In genomic region chr11:99581051-99581450, GRCm38 (mm10) we compare ENCODE assay signal across 33 mouse cellular contexts. TPM values are rescaled to one million over a fixed set of nuclear protein-coding genes. Genes with fewer than 3 reads are reported as not detected.
"Had no signal": no experiment of that assay in that cellular context is flagged by ENCODE, and none has a peak within 500 bp of the region (broad histone marks: within the 10 kb centered on the region; RNA-seq: fewer than 3 reads in every experiment).

No protein-coding gene starts in this region.

- H3K4me1 ChIP-seq: kidney, embryonic 15.5 days; liver, embryonic 13.5 days; neural tube, embryonic 12.5 days; neural tube, embryonic 15.5 days had no signal

- DNase-seq: kidney, postnatal 10 days; kidney, postnatal 4 days; layer of hippocampus, adult 9-11 months; layer of hippocampus, postnatal 36 days; liver, embryonic 13.5 days; lung, adult 2 months; lung, postnatal 14 days; lung, postnatal 4 days; midbrain, embryonic 14.5 days; right cerebral cortex, adult 18-20 months; right cerebral cortex, postnatal 14 days; right cerebral cortex, postnatal 4 days; thymus, adult 2 months; thymus, postnatal 14 days; thymus, postnatal 4 days had no signal

- H3K4me3 ChIP-seq: kidney, embryonic 15.5 days; layer of hippocampus, adult 2 months; left cerebral cortex, adult 2 months; liver, embryonic 13.5 days; neural tube, embryonic 12.5 days; neural tube, embryonic 15.5 days had no signal

- H3K27me3 ChIP-seq: kidney, embryonic 15.5 days; liver, embryonic 13.5 days; neural tube, embryonic 12.5 days; neural tube, embryonic 15.5 days had no signal

- H3K36me3 ChIP-seq: kidney, embryonic 15.5 days; liver, embryonic 13.5 days; neural tube, embryonic 12.5 days; neural tube, embryonic 15.5 days had no signal

- H3K27ac ChIP-seq: kidney, embryonic 15.5 days; layer of hippocampus, adult 2 months; left cerebral cortex, adult 2 months; liver, embryonic 13.5 days; neural tube, embryonic 12.5 days; neural tube, embryonic 15.5 days; stomach, postnatal 0 days had no signal

RNA-seq across cellular contexts. Expression of gene Krtap1-5, which starts 0.2 kb away (rescaled TPM):
- total RNA-seq: layer of hippocampus, adult 2 months; layer of hippocampus, postnatal 36 days; left cerebral cortex, adult 2 months; left cerebral cortex, postnatal 10 days; left cerebral cortex, postnatal 36 days; liver, adult 2 months; megakaryocyte progenitor cell, adult 5-6 weeks; megakaryocyte-erythroid progenitor cell, adult 5-6 weeks; midbrain, postnatal 0 days had no signal
- polyA plus RNA-seq: kidney, embryonic 15.5 days; limb, embryonic 11.5 days; limb, embryonic 14.5 days; liver, adult 2 months; liver, embryonic 13.5 days; liver, embryonic 16.5 days; lung, adult 2 months; lung, embryonic 16.5 days; midbrain, embryonic 11.5 days; midbrain, embryonic 14.5 days; midbrain, postnatal 0 days; neural tube, embryonic 12.5 days; neural tube, embryonic 15.5 days; stomach, embryonic 14.5 days; stomach, postnatal 0 days; thymus, adult 2 months had no signal

RNA-seq across cellular contexts. Expression of gene Krtap1-4, which starts 2.4 kb away (rescaled TPM):
- total RNA-seq: layer of hippocampus, adult 2 months; layer of hippocampus, postnatal 36 days; left cerebral cortex, adult 2 months; left cerebral cortex, postnatal 10 days; left cerebral cortex, postnatal 36 days; liver, adult 2 months; megakaryocyte progenitor cell, adult 5-6 weeks; megakaryocyte-erythroid progenitor cell, adult 5-6 weeks; midbrain, postnatal 0 days had no signal
- polyA plus RNA-seq: kidney, embryonic 15.5 days; limb, embryonic 11.5 days; limb, embryonic 14.5 days; liver, adult 2 months; liver, embryonic 13.5 days; liver, embryonic 16.5 days; lung, adult 2 months; lung, embryonic 16.5 days; midbrain, embryonic 11.5 days; midbrain, embryonic 14.5 days; midbrain, postnatal 0 days; neural tube, embryonic 12.5 days; neural tube, embryonic 15.5 days; stomach, embryonic 14.5 days; stomach, postnatal 0 days; thymus, adult 2 months had no signal

RNA-seq across cellular contexts. Expression of gene Krtap1-3, which starts 10.1 kb away (rescaled TPM):
- total RNA-seq: layer of hippocampus, adult 2 months; layer of hippocampus, postnatal 36 days; left cerebral cortex, adult 2 months; left cerebral cortex, postnatal 10 days; left cerebral cortex, postnatal 36 days; liver, adult 2 months; megakaryocyte progenitor cell, adult 5-6 weeks; megakaryocyte-erythroid progenitor cell, adult 5-6 weeks; midbrain, postnatal 0 days had no signal
- polyA plus RNA-seq: kidney, embryonic 15.5 days; limb, embryonic 11.5 days; limb, embryonic 14.5 days; liver, adult 2 months; liver, embryonic 13.5 days; liver, embryonic 16.5 days; lung, adult 2 months; lung, embryonic 16.5 days; midbrain, embryonic 11.5 days; midbrain, embryonic 14.5 days; midbrain, postnatal 0 days; neural tube, embryonic 12.5 days; neural tube, embryonic 15.5 days; stomach, embryonic 14.5 days; stomach, postnatal 0 days; thymus, adult 2 months had no signal

RNA-seq across cellular contexts. Expression of gene Krtap3-1, which starts 14.6 kb away (rescaled TPM):
- total RNA-seq: layer of hippocampus, adult 2 months; layer of hippocampus, postnatal 36 days; left cerebral cortex, adult 2 months; left cerebral cortex, postnatal 10 days; left cerebral cortex, postnatal 36 days; liver, adult 2 months; megakaryocyte progenitor cell, adult 5-6 weeks; megakaryocyte-erythroid progenitor cell, adult 5-6 weeks; midbrain, postnatal 0 days had no signal
- polyA plus RNA-seq: kidney, embryonic 15.5 days; limb, embryonic 11.5 days; limb, embryonic 14.5 days; liver, adult 2 months; liver, embryonic 13.5 days; liver, embryonic 16.5 days; lung, adult 2 months; lung, embryonic 16.5 days; midbrain, embryonic 11.5 days; midbrain, embryonic 14.5 days; midbrain, postnatal 0 days; neural tube, embryonic 12.5 days; neural tube, embryonic 15.5 days; stomach, embryonic 14.5 days; stomach, postnatal 0 days had no signal

RNA-seq across cellular contexts. Expression of gene Krtap9-3, which starts 16.9 kb away (rescaled TPM):
- total RNA-seq: layer of hippocampus, adult 2 months; layer of hippocampus, postnatal 36 days; left cerebral cortex, adult 2 months; left cerebral cortex, postnatal 10 days; left cerebral cortex, postnatal 36 days; liver, adult 2 months; megakaryocyte progenitor cell, adult 5-6 weeks; megakaryocyte-erythroid progenitor cell, adult 5-6 weeks; midbrain, postnatal 0 days had no signal
- polyA plus RNA-seq: kidney, embryonic 15.5 days; limb, embryonic 11.5 days; limb, embryonic 14.5 days; liver, adult 2 months; liver, embryonic 13.5 days; liver, embryonic 16.5 days; lung, adult 2 months; lung, embryonic 16.5 days; midbrain, embryonic 11.5 days; midbrain, embryonic 14.5 days; midbrain, postnatal 0 days; neural tube, embryonic 12.5 days; neural tube, embryonic 15.5 days; stomach, embryonic 14.5 days; stomach, postnatal 0 days; thymus, adult 2 months had no signal
